ENCODE assay signal across 15 mouse cellular contexts in the genomic region with DNA sequence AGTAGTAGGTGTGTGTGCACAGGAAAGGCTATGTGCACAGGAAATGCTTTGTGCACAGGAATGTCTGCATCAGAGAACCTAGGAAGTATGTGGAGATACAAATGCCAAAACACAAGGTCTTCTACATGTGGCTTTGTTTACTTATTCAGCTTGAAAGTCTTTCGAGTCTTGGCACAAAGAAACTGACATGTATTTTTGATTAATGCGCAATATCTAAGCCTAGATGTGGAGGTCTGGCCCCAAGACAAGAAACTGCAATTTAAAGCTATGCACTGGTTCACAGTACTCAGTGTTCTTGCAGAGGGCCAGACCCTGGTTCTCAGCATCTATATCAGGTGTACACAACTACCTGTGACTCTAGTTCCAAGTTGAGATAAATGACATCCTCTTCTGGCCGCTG. TPM values are rescaled to one million over a fixed set of nuclear protein-coding genes. Genes with fewer than 3 reads are reported as not detected.
"Had no signal": no experiment of that assay in that cellular context is flagged by ENCODE, and none has a peak within 500 bp of the region (broad histone marks: within the 10 kb centered on the region; RNA-seq: fewer than 3 reads in every experiment).

No protein-coding gene starts in this region.

- H3K4me1 ChIP-seq: megakaryocyte, embryonic 14.5 days; midbrain, embryonic 13.5 days; midbrain, embryonic 15.5 days; neural tube, embryonic 12.5 days; stomach, embryonic 15.5 days had no signal

- H3K36me3 ChIP-seq: midbrain, embryonic 13.5 days; midbrain, embryonic 15.5 days; neural tube, embryonic 12.5 days; stomach, embryonic 15.5 days had no signal

- DNase-seq: lung, embryonic 14.5 days; lung, postnatal 10 days; right cerebral cortex, postnatal 14 days; thymus, adult 2 months; thymus, postnatal 25 days; thymus, postnatal 4 days had no signal

- H3K4me2 ChIP-seq: lung, embryonic 14.5 days; midbrain, embryonic 11.5 days; midbrain, embryonic 13.5 days; midbrain, embryonic 15.5 days; neural tube, embryonic 12.5 days; stomach, embryonic 15.5 days had no signal

- H3K4me3 ChIP-seq: megakaryocyte, embryonic 14.5 days; midbrain, embryonic 13.5 days; midbrain, embryonic 15.5 days; neural tube, embryonic 12.5 days; stomach, embryonic 15.5 days had no signal

- H3K27me3 ChIP-seq: megakaryocyte, embryonic 14.5 days; midbrain, embryonic 13.5 days; midbrain, embryonic 15.5 days; neural tube, embryonic 12.5 days; stomach, embryonic 15.5 days had no signal

- H3K9ac ChIP-seq: lung, embryonic 14.5 days; midbrain, embryonic 13.5 days; midbrain, embryonic 15.5 days; neural tube, embryonic 12.5 days; stomach, embryonic 15.5 days had no signal

- H3K27ac ChIP-seq: macrophage; midbrain, embryonic 13.5 days; midbrain, embryonic 15.5 days; neural tube, embryonic 12.5 days; stomach, embryonic 15.5 days; stomach, postnatal 0 days had no signal

- H3K9me3 ChIP-seq: midbrain, embryonic 13.5 days; midbrain, embryonic 15.5 days; neural tube, embryonic 12.5 days; stomach, embryonic 15.5 days had no signal

- ATAC-seq: midbrain, embryonic 13.5 days; midbrain, embryonic 15.5 days had no signal

RNA-seq across cellular contexts. Expression of a gene that starts 31.6 kb away (rescaled TPM):
- polyA plus RNA-seq: lung, embryonic 14.5 days; lung, embryonic 16.5 days; macrophage; midbrain, embryonic 11.5 days; midbrain, embryonic 13.5 days; midbrain, embryonic 15.5 days had no signal
